Mouse (Mus musculus) inflammation-experienced regulatory T-cells, adult 16 weeks (primary cell): ENCODE measurements around the gene Krtap19-3. TPM values are rescaled to one million over a fixed set of nuclear protein-coding genes. Genes with fewer than 3 reads are reported as not detected.

Experiments
- polyA plus RNA-seq: library from polyadenylated mRNA; unstranded; fragments of 100-300 nt; shearing (Covaris generic); gene quantifications from one replicate; pipeline ENCODE4 v1.2.1, GENCODE M21; 2017

The Krtap19-3 gene
- polyA plus RNA-seq, result not detected

DNA sequence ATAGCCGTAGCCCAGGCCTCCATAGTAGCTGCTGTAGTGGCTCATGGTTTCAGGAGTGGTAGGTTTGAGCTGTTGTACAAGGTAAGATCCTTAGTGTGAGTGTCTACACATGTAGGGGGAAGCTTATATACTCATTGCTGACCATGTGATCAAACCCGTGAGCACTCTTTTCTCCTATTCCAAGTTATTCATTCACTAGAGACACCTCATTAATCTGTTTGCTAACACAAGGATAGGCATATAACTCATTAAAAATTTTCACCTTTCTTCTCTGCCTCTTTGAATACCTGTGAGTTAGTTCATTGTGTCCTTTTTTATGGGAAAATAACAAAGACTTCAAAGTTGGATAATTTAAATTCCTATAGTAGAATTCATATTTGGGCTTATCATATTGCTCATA lies at the start of gene Krtap19-3:
TSS of gene Krtap19-3 (minus strand) at position 101 of the 400 bp plus-strand sequence.

DNA sequence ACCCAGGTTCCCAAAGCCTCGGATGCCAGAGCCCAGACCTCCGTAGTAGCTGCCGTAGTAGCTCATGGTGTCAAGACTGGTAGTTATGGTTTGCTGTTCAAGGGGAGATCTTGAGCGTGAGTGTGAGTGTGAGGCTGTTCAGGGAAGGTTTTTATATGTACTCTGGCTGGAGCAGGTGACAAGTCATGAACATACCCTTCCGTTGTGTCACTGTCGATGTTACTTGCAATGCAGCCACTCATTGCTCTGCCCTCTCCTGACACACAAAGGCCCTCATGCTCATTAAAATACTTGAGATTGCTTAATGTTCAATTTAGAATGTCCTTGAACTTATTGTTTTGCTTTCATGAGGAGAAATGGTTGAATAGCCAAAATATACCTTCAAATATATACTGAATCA lies 18.5 kb upstream of the Krtap19-3 start, which contains the start of gene Krtap19-5:
TSS of gene Krtap19-5 (minus strand) at position 101 of the 400 bp plus-strand sequence.

DNA sequence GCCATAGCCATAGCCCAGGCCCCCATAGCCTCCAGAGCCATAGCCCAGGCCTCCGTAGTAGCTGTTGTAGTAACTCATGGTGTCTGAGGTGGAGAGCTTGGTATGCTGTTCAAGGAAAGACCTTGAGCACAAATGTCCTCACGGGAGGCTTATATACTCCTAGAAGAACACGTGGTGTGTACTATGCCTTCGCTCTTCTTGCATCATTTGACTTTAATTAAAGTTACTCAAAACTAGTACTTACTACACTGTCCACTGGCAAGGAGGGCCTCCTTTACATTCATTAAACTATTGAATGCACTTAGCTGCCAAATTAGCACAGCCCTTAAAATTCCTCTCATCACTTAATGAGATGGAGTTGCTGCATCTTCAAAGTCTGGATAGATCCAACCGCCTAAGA lies 7.2 kb upstream of the Krtap19-3 start, which contains the start of gene Krtap19-4:
TSS of gene Krtap19-4 (minus strand) at position 101 of the 400 bp plus-strand sequence.

DNA sequence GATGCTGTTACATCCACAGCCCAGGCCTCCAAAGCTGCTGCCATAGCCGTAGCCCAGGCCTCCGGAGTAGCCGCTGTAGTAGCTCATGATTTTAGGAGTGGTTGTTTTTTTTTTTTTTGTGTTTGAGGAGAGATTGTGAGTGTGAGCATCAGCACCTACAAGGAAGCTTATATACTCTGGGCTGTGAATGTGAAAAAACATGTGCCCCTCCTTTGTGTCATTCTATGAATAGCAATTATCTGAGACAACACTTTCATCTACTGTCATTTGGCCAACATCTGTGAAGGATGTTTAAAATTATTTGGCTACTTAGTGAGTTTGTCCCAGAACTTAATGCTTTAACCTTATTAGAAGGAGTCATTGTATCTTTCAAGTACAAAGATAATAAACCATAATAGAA lies 3.7 kb downstream of the Krtap19-3 start, which contains the start of gene Krtap19-2:
TSS of gene Krtap19-2 (minus strand) at position 101 of the 400 bp plus-strand sequence.

DNA sequence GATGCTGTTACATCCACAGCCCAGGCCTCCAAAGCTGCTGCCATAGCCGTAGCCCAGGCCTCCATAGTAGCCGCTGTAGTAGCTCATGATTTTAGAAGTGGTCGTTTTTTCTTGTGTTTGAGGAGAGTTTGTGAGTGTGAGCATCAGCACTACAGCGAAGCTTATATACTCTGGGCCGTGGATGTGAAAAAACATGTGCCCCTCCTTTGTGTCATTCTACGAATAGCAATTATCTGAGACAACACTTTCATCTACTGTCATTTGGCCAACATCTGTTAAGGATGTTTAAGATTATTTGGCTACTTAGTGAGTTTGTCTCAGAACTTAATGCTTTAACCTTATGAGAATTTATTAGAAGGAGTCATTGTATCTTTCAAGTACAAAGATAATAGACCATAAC lies 8.5 kb downstream of the Krtap19-3 start, which contains the start of gene Krtap19-1:
TSS of gene Krtap19-1 (minus strand) at position 101 of the 400 bp plus-strand sequence.

Other genes with a start within 250 kb of the Krtap19-3 start
- gene Krtap26-1, start 230.2 kb downstream of the Krtap19-3 start, polyA plus RNA-seq, result not detected
- gene Krtap27-1, start 206.4 kb downstream of the Krtap19-3 start, polyA plus RNA-seq, result not detected
- gene 2310061N02Rik, start 170.1 kb downstream of the Krtap19-3 start, polyA plus RNA-seq, result not detected
- not detected for gene Krtap13-1, start 149.2 kb downstream of the Krtap19-3 start, polyA plus RNA-seq
- not detected for gene Krtap13, start 126.4 kb downstream of the Krtap19-3 start, polyA plus RNA-seq
- not detected for gene 2310034C09Rik, start 119.2 kb downstream of the Krtap19-3 start, polyA plus RNA-seq
- gene 2310057N15Rik, start 103.8 kb downstream of the Krtap19-3 start, polyA plus RNA-seq, result not detected
- gene Gm5965, start 100.1 kb downstream of the Krtap19-3 start, polyA plus RNA-seq, result not detected
- not detected for gene Gm20741, start 65.8 kb downstream of the Krtap19-3 start, polyA plus RNA-seq
- gene Krtap15, start 57.8 kb downstream of the Krtap19-3 start, polyA plus RNA-seq, result not detected
- gene Krtap14, start 51.9 kb downstream of the Krtap19-3 start, polyA plus RNA-seq, result not detected
- not detected for gene Krtap19-1, start 8.6 kb downstream of the Krtap19-3 start, polyA plus RNA-seq
- gene Krtap19-2, start 3.8 kb downstream of the Krtap19-3 start, polyA plus RNA-seq, result not detected
- gene Krtap19-4, start 7.1 kb upstream of the Krtap19-3 start, polyA plus RNA-seq, result not detected
- gene Krtap19-5, start 18.4 kb upstream of the Krtap19-3 start, polyA plus RNA-seq, result not detected
- not detected for gene Krtap19-9b, start 54.2 kb upstream of the Krtap19-3 start, polyA plus RNA-seq
- not detected for gene Krtap16-3, start 84.8 kb upstream of the Krtap19-3 start, polyA plus RNA-seq
- gene Krtap22-2, start 132.7 kb upstream of the Krtap19-3 start, polyA plus RNA-seq, result not detected
- gene Gm10229, start 137.2 kb upstream of the Krtap19-3 start, polyA plus RNA-seq, result not detected
- not detected for gene Krtap6-1, start 153.7 kb upstream of the Krtap19-3 start, polyA plus RNA-seq
- gene Gm10228, start 163.4 kb upstream of the Krtap19-3 start, polyA plus RNA-seq, result not detected
- not detected for gene Krtap6-5, start 169.8 kb upstream of the Krtap19-3 start, polyA plus RNA-seq
- not detected for gene 1110025L11Rik, start 186.0 kb upstream of the Krtap19-3 start, polyA plus RNA-seq
- not detected for gene Krtap6-3, start 206.0 kb upstream of the Krtap19-3 start, polyA plus RNA-seq